Mouse (Mus musculus): ENCODE data around the gene Lrrc4c.

GRCm38 (mm10) chr2:97036401-97036800 is 718.4 kb downstream of the Lrrc4c start:
- TF ChIP-seq CTCF (IDR thresholded peaks at IDR 0.05; ENCODE audit: low read depth, low read length) (no peak), POLR2A (IDR thresholded peaks at IDR 0.05; ENCODE audit: borderline replicate concordance, low read depth, low read length) (no peak)

Measured in bone marrow macrophage, adult 2 months (primary cell).